Mouse (Mus musculus) heart, postnatal 0 days (tissue): ENCODE results near the gene Iqcf1.

ENCODE experiments used
- CTCF ChIP-seq: IDR thresholded peaks from 2 replicates; pipeline ENCODE4 v1.5.1; 2016; ENCODE audit warnings: antibody characterized with exemption, control low read depth, low read depth
- EP300 ChIP-seq: IDR thresholded peaks from 2 replicates; pipeline ENCODE4 v1.6.1; 2016; ENCODE audit warnings: antibody characterized with exemption, low read depth

- no peak for TF ChIP-seq CTCF
- no peak for TF ChIP-seq EP300
These were observed 33.0 kb upstream of the Iqcf1 start for GRCm38 (mm10) chr9:106466721-106467120.
